Mouse (Mus musculus): ENCODE data around the gene Hlx. TPM values are rescaled to one million over a fixed set of nuclear protein-coding genes. Genes with fewer than 3 reads are reported as not detected.

The Hlx gene
- polyA plus RNA-seq, 1 experiment = 0.75 TPM

DNA sequence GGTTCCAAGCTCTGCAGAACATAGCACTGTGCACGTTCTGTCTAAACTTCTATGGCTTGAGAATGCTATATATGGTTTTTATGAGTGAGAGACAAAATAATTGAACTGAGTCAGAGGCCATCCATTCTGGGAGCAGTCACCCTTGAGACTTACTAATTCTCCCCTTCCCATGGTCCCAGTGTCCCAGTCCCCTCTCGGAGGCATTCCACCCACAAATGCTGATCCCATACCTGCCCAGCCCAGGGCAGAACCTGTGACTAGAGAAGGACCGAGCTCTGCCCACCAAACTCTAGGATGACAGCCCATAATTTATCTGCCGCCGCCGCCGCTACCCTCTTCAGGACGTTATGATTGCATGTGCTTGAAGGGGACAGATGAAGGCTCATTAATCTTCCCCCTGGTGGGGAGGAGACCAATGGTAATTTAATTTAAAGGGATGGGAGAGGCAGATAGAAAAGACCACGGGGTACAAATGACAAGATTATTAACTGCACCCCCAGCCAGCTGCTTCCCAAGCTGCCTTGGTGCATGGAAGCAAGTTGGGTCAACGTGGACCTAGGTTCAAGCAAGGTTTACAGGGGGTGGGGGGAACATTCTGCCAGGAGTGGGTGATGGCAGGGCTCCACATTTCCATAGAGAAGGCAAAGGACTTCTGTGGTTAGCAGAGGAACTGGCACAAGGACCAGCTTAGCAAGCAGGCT lies 40.1 kb downstream of the Hlx start:
- no peak overlapping the region for H3K4me3 ChIP-seq (ENCODE audit: insufficient read depth, low read length)
- TF ChIP-seq POLR2A (IDR thresholded peaks at IDR 0.05; ENCODE audit: extremely low read depth, insufficient read depth, low read length) (no peak), CTCF (IDR thresholded peaks at IDR 0.05; ENCODE audit: extremely low read depth, insufficient read depth, low read length) (no peak)
- H3K27ac ChIP-seq (ENCODE audit: insufficient read depth, low read length) = no peak overlapping the region
- H3K4me1 ChIP-seq (ENCODE audit: control insufficient read depth, insufficient read depth, low read length) = no peaks in the 10 kb centered on the region

- TF ChIP-seq CTCF (IDR thresholded peaks at IDR 0.05; ENCODE audit: extremely low read depth, insufficient read depth, low read length) (no peak), POLR2A (IDR thresholded peaks at IDR 0.05; ENCODE audit: extremely low read depth, insufficient read depth, low read length) (no peak)
- no peaks in the 10 kb centered on the region for H3K4me1 ChIP-seq (ENCODE audit: control insufficient read depth, insufficient read depth, low read length)
Measured at GRCm38 (mm10) chr1:184691240-184691639, 41.2 kb downstream of the Hlx start.

GRCm38 (mm10) chr1:184688026-184688425 lies 44.4 kb downstream of the Hlx start:
- Histone ChIP-seq H3K4me1 (ENCODE audit: control insufficient read depth, insufficient read depth, low read length) (no peaks in the 10 kb centered on the region), H3K27ac (ENCODE audit: insufficient read depth, low read length) (no peak overlapping the region), H3K4me3 (ENCODE audit: insufficient read depth, low read length) (no peak overlapping the region)
- TF ChIP-seq CTCF (IDR thresholded peaks at IDR 0.05; ENCODE audit: extremely low read depth, insufficient read depth, low read length) (no peak), POLR2A (IDR thresholded peaks at IDR 0.05; ENCODE audit: extremely low read depth, insufficient read depth, low read length) (no peak)

More at GRCm38 (mm10) chr1:184691240-184691639, 41.2 kb downstream of the Hlx start:
- Histone ChIP-seq H3K4me3 (ENCODE audit: insufficient read depth, low read length) (no peak overlapping the region), H3K27ac (ENCODE audit: insufficient read depth, low read length) (no peak overlapping the region)

DNA sequence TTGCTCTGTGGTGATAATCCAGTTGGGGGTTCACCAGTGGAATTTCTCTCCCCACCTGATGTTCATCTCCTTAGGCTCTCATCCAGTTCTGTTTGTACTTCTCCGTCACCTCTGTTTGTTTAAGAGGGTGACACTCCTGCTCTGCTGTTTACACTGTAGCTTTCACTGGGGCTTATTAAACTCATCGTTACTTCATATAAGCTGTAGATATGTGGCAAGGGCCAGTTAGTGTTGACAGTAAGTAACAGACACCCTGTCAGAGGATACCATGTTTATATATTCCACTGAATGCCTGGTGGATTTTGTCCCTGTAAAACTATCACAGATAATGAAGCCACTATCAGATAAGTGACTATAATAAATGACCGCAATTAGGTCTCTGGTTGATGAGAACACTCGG lies 44.9 kb downstream of the Hlx start:
- Histone ChIP-seq H3K27ac (ENCODE audit: insufficient read depth, low read length) (no peak overlapping the region), H3K4me1 (ENCODE audit: control insufficient read depth, insufficient read depth, low read length) (no peaks in the 10 kb centered on the region), H3K4me3 (ENCODE audit: insufficient read depth, low read length) (no peak overlapping the region)
- TF ChIP-seq CTCF (IDR thresholded peaks at IDR 0.05; ENCODE audit: extremely low read depth, insufficient read depth, low read length) = no peak

DNA sequence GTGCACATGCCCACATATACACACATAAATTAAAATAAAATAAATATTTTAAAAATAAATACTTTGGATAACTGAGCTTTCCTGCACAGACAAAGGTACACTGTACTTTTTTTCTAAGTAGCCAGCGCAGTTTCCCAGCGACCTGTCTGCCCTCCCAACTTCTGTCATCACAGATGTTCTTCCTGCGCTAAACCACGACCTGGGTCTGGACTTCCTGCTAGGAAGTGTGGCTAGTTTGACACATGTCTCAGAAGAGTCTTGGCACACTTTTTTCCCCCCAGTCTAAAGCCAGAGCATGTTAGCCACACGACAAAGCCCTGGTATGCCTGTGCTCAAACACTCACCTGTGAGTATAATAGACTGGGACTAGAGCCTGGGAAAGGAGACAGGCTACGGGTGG lies 48.9 kb downstream of the Hlx start:
- Histone ChIP-seq H3K4me1 (ENCODE audit: control insufficient read depth, insufficient read depth, low read length) (no peaks in the 10 kb centered on the region), H3K4me3 (ENCODE audit: insufficient read depth, low read length) (no peak overlapping the region), H3K27ac (ENCODE audit: insufficient read depth, low read length) (no peak overlapping the region)
- no peak for TF ChIP-seq POLR2A (IDR thresholded peaks at IDR 0.05; ENCODE audit: extremely low read depth, insufficient read depth, low read length)
- TF ChIP-seq CTCF (IDR thresholded peaks at IDR 0.05; ENCODE audit: extremely low read depth, insufficient read depth, low read length) = no peak

GRCm38 (mm10) chr1:184679416-184679965 lies 52.9 kb downstream of the Hlx start:
- no peak overlapping the region for H3K27ac ChIP-seq (ENCODE audit: insufficient read depth, low read length)
- no peak overlapping the region for H3K4me3 ChIP-seq (ENCODE audit: insufficient read depth, low read length)
- no peak for TF ChIP-seq POLR2A (IDR thresholded peaks at IDR 0.05; ENCODE audit: extremely low read depth, insufficient read depth, low read length)
- TF ChIP-seq CTCF (IDR thresholded peaks at IDR 0.05; ENCODE audit: extremely low read depth, insufficient read depth, low read length) = no peak
- no peaks in the 10 kb centered on the region for H3K4me1 ChIP-seq (ENCODE audit: control insufficient read depth, insufficient read depth, low read length)

DNA sequence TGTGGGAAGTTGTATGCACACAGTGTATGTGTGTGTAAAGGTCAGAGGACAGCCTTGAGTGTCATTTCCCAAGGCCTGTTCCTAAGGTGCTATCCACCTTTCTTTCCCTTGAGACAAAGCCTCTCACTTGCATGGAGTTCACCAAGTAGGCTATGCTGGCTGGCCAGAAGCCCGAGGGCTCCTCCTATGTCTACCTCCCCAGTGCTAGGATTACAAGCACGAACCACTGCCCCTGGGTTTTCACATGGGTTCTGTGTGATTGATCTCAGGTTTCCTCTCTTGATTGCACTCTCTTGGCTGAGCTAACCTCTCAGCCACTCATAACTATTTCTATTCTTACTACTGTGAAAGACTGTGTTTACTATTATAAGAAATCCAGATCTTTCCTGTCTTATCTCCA lies 54.8 kb downstream of the Hlx start:
- H3K4me1 ChIP-seq (ENCODE audit: control insufficient read depth, insufficient read depth, low read length) = no peaks in the 10 kb centered on the region
- no peak overlapping the region for H3K4me3 ChIP-seq (ENCODE audit: insufficient read depth, low read length)
- no peak overlapping the region for H3K27ac ChIP-seq (ENCODE audit: insufficient read depth, low read length)
- no peak for TF ChIP-seq CTCF (IDR thresholded peaks at IDR 0.05; ENCODE audit: extremely low read depth, insufficient read depth, low read length)
- no peak for TF ChIP-seq POLR2A (IDR thresholded peaks at IDR 0.05; ENCODE audit: extremely low read depth, insufficient read depth, low read length)

Other genes starting within 250 kb of the Hlx start
- gene Marc1, start 78.7 kb upstream of the Hlx start, polyA plus RNA-seq (2012; rRNA removed) = 0.15 and 0.19 TPM in 2 replicates
- gene Marc2, start 113.8 kb upstream of the Hlx start, polyA plus RNA-seq (2012; rRNA removed) = 100 and 105 TPM in 2 replicates
- 35.9 and 42.1 TPM in 2 replicates for gene C130074G19Rik, start 150.6 kb upstream of the Hlx start, polyA plus RNA-seq (2012; rRNA removed)